Mouse (Mus musculus): ENCODE measurements around the gene Naip2. TPM values are rescaled to one million over a fixed set of nuclear protein-coding genes. Genes with fewer than 3 reads are reported as not detected.
"Not testable (repeated sequence)": the region's sequence is repeated elsewhere in the genome, so short reads cannot be mapped to it uniquely, and the experiment has no call there.

Naip2 gene
- polyA plus RNA-seq (2012; rRNA removed) = 2.5 and 2.8 TPM in 2 replicates

- DNase-seq (ENCODE audit: low spot score) = not testable (repeated sequence)
These were observed at the start of gene Naip2 for GRCm38 (mm10) chr13:100201659-100202333. Gene Naip2, minus strand, starts transcription at chr13:100202092.

GRCm38 (mm10) chr13:100246896-100247519 is 45.1 kb upstream of the Naip2 start:
- DNase-seq (ENCODE audit: low spot score) = not testable (repeated sequence)

- not testable (repeated sequence) for DNase-seq (ENCODE audit: low spot score)
These were observed 44.3 kb upstream of the Naip2 start, which contains the start of gene Naip5 for GRCm38 (mm10) chr13:100246223-100246622. Gene Naip5, minus strand, starts transcription at chr13:100246323.

GRCm38 (mm10) chr13:100243702-100244101 is 41.8 kb upstream of the Naip2 start:
- DNase-seq (ENCODE audit: low spot score) = no peak

GRCm38 (mm10) chr13:100213683-100214082 is 11.8 kb upstream of the Naip2 start:
- not testable (repeated sequence) for DNase-seq (ENCODE audit: low spot score)

- DNase-seq (ENCODE audit: low spot score) = no peak
These were observed 8.6 kb upstream of the Naip2 start for GRCm38 (mm10) chr13:100210540-100210939.

- DNase-seq (ENCODE audit: low spot score) = no peak
These were observed 1.4 kb upstream of the Naip2 start for GRCm38 (mm10) chr13:100203319-100203718.

GRCm38 (mm10) chr13:100200778-100201177 is 1.1 kb downstream of the Naip2 start:
- no peak for DNase-seq (ENCODE audit: low spot score)

- DNase-seq (ENCODE audit: low spot score) = no peak
These were observed 6.5 kb downstream of the Naip2 start for GRCm38 (mm10) chr13:100195421-100195820.

GRCm38 (mm10) chr13:100183111-100183510 is 18.8 kb downstream of the Naip2 start:
- DNase-seq (ENCODE audit: low spot score) = not testable (repeated sequence)

- not testable (repeated sequence) for DNase-seq (ENCODE audit: low spot score)
These were observed 27.5 kb downstream of the Naip2 start for GRCm38 (mm10) chr13:100174360-100174759.

GRCm38 (mm10) chr13:100166378-100166777 is 35.5 kb downstream of the Naip2 start:
- DNase-seq (ENCODE audit: low spot score) = not testable (repeated sequence)

- not testable (repeated sequence) for DNase-seq (ENCODE audit: low spot score)
These were observed 39.4 kb downstream of the Naip2 start for GRCm38 (mm10) chr13:100162467-100162866.

GRCm38 (mm10) chr13:100161171-100161870 is 40.6 kb downstream of the Naip2 start:
- not testable (repeated sequence) for DNase-seq (ENCODE audit: low spot score)

GRCm38 (mm10) chr13:100156624-100157023 is 45.3 kb downstream of the Naip2 start:
- DNase-seq (ENCODE audit: low spot score) = no peak

GRCm38 (mm10) chr13:100152659-100153058 is 49.2 kb downstream of the Naip2 start:
- DNase-seq (ENCODE audit: low spot score) = no peak

- DNase-seq (ENCODE audit: low spot score) = no peak
These were observed 60.1 kb downstream of the Naip2 start for GRCm38 (mm10) chr13:100141646-100142314.

GRCm38 (mm10) chr13:100125258-100125643 is 76.6 kb downstream of the Naip2 start:
- DNase-seq (ENCODE audit: low spot score) = no peak

- peak; percentile 86 for DNase-seq (ENCODE audit: low spot score)
These were observed 77.3 kb downstream of the Naip2 start, which contains the start of gene Smn1 for GRCm38 (mm10) chr13:100124423-100125257. Gene Smn1, plus strand, starts transcription at chr13:100124852.

- DNase-seq (ENCODE audit: low spot score) = no peak
These were observed 77.9 kb downstream of the Naip2 start for GRCm38 (mm10) chr13:100123970-100124369.

Data from urinary bladder, adult 2 months (tissue).